Mouse (Mus musculus) thymus, postnatal 10 days (tissue): ENCODE measurements around the gene Cat.

Experiments used
- DNase-seq, 2 experiments: peaks; one replicate each; pipeline ENCODE4 v3.0.0; 2021; ENCODE audit warnings: low spot score in 2 of 2

Gene Cat

DNA sequence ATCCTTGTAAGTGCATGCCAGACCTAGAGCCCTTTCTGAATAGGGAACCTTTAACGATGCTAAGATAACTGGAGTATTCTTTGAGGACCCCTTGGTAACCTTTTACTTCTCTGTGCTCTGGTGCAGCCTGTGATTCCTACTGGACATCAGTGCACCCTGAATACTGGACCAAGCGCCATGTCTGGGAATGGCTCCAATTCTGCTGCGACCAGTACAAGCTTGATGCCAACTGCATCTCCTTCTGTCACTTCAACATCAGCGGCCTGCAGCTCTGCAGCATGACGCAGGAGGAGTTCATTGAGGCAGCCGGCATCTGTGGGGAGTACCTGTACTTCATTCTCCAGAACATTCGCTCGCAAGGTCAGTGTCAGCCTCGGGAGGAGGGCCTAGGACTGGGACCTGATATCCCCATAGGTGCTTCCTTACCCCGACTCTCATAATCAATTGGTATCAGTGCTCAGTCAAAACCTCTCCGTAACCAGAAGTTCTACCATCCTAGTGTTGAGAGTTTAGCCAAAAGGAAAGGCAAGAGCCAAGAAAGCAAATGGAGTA lies 45.8 kb downstream of the Cat start:
- DNase-seq = no peak

- DNase-seq = no peak
Measured at GRCm38 (mm10) chr2:103436534-103436933, 48.4 kb downstream of the Cat start.

- DNase-seq = no peak
Measured at GRCm38 (mm10) chr2:103435110-103435509, 49.9 kb downstream of the Cat start.

- no peak for DNase-seq
Measured at GRCm38 (mm10) chr2:103432695-103433275, 52.2 kb downstream of the Cat start.

- no peak for DNase-seq
Measured at GRCm38 (mm10) chr2:103430712-103431111, 54.2 kb downstream of the Cat start.

- DNase-seq = no peak
Measured at GRCm38 (mm10) chr2:103428356-103428755, 56.6 kb downstream of the Cat start.

DNA sequence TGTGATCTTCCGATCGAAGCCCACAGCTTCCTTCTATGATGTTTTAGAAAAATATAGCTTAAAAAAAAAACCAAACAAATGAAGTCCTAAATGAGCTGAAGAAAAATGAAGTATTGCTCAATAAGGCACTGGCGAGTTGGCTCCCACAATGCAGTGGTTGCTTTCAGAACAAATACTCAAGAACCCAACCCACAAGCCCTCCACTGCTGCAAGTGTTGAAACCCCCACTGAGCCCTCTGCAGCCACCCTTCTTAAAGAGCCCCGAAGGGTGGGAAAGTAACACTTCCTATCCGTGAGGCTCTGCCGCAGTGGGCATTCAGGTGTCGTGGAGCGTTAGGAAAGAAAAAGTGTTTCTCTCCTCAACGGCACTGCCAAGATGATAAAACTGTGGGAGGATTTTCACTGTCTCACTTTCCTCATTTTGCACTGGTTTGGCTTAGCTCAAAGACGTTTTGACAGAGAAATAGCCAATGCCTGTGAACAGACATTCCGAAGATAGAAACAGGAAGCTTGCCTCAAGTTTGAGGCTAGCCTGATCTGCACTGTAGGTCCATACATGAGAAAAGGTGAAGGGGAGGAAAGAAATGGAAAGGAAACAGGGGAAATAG lies 59.4 kb downstream of the Cat start:
- no peak for DNase-seq

- peak; percentile 16 to 61 for DNase-seq
Measured at GRCm38 (mm10) chr2:103424349-103425026, 60.5 kb downstream of the Cat start.

GRCm38 (mm10) chr2:103423884-103424283 lies 61.1 kb downstream of the Cat start:
- DNase-seq = no peak

GRCm38 (mm10) chr2:103420650-103421507 lies 64.1 kb downstream of the Cat start:
- DNase-seq = no peak

- no peak for DNase-seq
Measured at GRCm38 (mm10) chr2:103415774-103416173, 69.2 kb downstream of the Cat start.

GRCm38 (mm10) chr2:103413381-103413780 lies 71.6 kb downstream of the Cat start:
- DNase-seq = no peak

DNA sequence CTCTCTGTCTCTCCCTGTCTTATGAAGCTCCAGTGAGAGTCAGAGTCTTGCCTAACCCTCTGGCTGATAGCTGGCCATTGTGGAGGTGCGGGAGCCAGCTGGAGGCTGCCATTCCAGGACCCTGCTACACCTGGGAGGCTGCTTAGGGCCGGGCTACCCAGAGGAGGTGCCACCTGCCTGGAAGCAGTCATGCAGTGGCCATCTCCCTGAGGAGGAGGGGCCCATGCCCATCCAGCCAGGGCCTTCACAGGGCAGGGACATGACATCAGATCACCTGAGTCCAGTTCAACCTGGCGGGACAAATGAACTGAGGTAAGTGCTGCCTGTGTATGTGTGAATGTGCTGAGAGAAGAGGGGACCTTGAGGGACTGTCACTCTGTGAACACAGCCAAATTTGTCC lies 73.1 kb downstream of the Cat start:
- no peak for DNase-seq

GRCm38 (mm10) chr2:103411348-103411747 lies 73.6 kb downstream of the Cat start, which contains the start of gene Elf5:
Gene Elf5, plus strand, starts transcription at chr2:103411688.
- no peak for DNase-seq

GRCm38 (mm10) chr2:103406239-103406638 lies 78.7 kb downstream of the Cat start:
- DNase-seq = no peak
